Mouse (Mus musculus) thymus, adult 18-20 months (tissue): ENCODE data around the gene Ell3.

Source experiments
- DNase-seq, 2 experiments: peaks; one replicate each; pipeline ENCODE4 v3.0.0; 2022; ENCODE audit warnings: mixed read lengths in 2 of 2

Gene Ell3

GRCm38 (mm10) chr2:121446506-121446905 lies 2.4 kb upstream of the Ell3 start:
- DNase-seq: no peak

- no peak for DNase-seq
These were observed 1.0 kb upstream of the Ell3 start for GRCm38 (mm10) chr2:121445117-121445516.

- no peak for DNase-seq
These were observed 1.1 kb downstream of the Ell3 start for GRCm38 (mm10) chr2:121443068-121443349.

GRCm38 (mm10) chr2:121442259-121443067 lies 1.6 kb downstream of the Ell3 start:
- peak; percentile 29 to 35 for DNase-seq

- peak in 1 of 2 experiments; percentile 15 for DNase-seq
These were observed 2.3 kb downstream of the Ell3 start for GRCm38 (mm10) chr2:121441800-121442199.

DNA sequence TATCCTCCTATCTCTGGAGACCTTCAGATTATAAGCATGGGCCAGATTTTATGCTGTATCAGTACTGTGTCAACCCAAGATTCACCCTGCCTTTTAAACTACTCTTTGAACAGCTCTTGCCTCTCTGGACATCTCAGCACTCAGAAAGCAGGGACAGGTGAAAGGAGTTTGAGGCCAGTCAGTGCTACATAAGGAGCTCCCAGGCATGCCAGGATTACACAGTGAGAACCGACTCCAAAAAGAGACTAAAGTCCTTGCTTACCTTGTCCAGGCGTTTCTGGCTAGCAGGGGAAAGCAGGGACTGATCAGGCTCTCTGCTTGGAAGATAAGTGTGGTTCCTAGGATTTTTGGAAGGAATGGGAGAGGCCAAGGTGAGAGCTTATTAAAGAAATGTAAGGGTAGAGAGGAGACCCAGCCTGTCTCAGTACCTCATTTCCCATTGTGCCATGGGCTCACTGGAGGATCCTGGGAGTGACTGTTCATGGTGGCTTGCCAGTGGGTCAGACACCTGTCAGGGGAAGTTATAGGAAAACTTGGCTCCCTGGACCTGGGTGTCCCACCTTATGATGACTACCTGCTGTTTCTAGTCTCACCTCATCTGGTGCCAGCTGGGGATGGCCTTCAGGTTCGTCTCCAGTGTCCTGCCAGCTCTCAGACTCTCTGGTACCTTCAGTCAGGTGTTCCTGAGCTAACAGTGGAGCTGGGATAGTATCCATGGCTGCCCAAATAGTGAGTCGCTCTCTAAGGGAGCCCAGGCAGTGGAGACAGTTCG lies 3.1 kb downstream of the Ell3 start:
- DNase-seq: no peak

- DNase-seq: no peak
These were observed 4.3 kb downstream of the Ell3 start for GRCm38 (mm10) chr2:121439746-121440145.

GRCm38 (mm10) chr2:121434854-121435253 lies 9.2 kb downstream of the Ell3 start:
- no peak for DNase-seq

GRCm38 (mm10) chr2:121425890-121426289 lies 18.2 kb downstream of the Ell3 start:
- no peak for DNase-seq

- no peak for DNase-seq
These were observed 20.9 kb downstream of the Ell3 start for GRCm38 (mm10) chr2:121423166-121423565.

DNA sequence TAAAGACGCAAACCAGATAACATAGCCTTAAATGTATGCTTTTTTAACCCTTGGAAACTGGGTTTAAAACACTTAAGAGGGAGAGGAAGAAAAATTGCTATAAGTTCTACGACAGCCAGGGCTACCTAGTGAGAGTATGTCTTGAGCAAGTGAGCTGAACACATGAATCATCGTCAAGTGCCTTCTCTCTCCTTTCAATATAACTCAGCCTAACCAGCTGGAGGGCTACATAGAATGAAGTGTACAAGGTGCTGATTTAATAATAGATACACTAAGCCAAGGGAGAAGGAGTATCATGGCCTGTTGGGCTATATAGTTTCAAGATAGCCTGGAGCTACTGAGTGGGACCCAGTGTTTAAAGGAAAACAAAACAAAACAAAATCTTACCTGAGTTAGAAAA lies 25.6 kb downstream of the Ell3 start:
- DNase-seq: no peak

- no peak for DNase-seq
These were observed 27.7 kb downstream of the Ell3 start for GRCm38 (mm10) chr2:121416356-121416755.

- DNase-seq: no peak
These were observed 28.5 kb downstream of the Ell3 start for GRCm38 (mm10) chr2:121415591-121415990.

DNA sequence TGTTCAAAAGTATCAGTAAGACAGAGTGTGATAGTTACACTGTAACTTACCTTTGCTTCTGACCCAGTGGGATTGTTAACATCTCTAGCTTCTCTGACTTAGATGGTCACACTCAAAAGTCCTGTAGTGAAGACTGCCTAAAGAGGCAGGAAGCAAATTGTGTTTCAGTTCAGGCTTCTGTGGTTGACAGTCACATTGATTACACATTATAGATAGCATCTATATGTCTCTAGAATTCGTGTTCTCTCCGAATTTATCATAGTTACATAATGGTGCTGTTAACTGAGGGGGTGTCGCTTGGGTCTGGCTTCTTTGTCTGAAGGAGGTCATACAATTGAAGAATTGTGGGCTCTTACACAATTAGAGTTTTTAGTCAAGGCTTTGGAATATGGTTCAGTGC lies 29.0 kb downstream of the Ell3 start:
- no peak for DNase-seq

GRCm38 (mm10) chr2:121414139-121414685 lies 29.9 kb downstream of the Ell3 start:
- DNase-seq: peak; percentile 40 to 51

GRCm38 (mm10) chr2:121413387-121414042 lies 30.6 kb downstream of the Ell3 start, which contains the start of the genes Pdia3 and Catsper2:
Pdia3 (plus strand) TSS chr2:121413775.
Catsper2 (minus strand) TSS chr2:121413792.
- DNase-seq: peak; percentile 95

DNA sequence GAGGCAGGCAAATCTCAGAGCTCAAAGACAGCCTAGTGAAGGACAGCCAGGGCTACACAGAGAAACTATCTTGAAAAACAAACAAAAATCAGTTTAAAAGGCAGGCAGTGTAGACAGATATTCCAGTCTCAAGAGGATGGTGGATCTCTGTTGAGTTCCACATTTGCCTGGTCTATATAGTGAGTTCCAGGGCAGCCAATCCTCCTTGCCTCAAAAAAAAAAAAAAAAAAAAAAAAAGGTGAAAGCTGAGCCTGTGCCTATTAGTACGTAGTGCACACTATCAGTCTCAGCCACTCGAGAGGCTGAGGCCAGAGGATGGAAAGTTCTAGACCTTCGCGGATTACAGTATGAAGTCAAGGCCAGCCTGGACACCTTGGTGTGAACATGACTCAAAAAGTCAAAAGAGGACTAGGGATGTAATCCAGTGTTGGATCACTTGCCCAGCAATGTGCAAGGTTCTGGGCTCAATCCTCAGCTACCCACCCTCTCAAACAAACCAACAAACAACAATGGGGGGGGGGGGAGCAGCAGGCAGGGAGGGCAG lies 31.2 kb downstream of the Ell3 start:
- DNase-seq: peak in 1 of 2 experiments; percentile 1

DNA sequence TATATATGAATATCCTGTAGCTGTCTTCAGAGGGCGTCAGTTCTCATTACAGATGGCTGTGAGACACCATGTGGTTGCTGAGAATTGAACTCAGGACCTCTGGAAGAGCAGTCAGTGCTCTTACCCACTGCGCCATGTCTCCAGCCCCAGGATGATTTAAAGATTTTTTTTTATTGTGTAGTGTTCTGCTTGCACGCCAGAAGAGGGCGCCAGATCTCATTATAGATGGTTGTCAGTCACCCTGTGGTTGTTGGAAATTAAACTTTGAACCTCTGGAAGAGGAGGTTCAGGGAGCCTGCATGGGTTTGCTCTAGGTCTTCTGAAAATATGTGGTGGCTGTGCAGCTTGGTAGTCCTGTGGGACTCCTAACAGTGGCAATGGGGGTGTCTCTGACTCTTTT lies 35.9 kb downstream of the Ell3 start:
- peak; percentile 3 to 19 for DNase-seq

DNA sequence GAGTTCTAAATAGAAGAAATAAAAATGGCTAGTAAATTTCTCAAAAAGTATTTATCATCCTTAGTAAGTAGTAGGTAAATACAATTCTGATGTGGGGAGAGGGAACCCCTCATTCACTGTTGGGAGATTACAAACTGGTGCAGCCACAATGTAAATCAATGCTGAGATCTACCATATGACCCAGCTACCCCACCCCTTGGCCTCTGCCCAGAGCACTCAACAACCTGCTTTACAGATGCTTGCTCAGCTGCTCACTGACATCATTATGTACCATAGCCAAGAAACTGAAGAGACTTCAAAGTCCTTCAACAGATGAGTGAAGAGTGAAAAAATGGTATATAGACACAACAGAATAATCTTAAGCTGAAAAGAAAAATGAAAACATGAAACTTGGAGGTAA lies 40.8 kb downstream of the Ell3 start:
- no peak for DNase-seq

DNA sequence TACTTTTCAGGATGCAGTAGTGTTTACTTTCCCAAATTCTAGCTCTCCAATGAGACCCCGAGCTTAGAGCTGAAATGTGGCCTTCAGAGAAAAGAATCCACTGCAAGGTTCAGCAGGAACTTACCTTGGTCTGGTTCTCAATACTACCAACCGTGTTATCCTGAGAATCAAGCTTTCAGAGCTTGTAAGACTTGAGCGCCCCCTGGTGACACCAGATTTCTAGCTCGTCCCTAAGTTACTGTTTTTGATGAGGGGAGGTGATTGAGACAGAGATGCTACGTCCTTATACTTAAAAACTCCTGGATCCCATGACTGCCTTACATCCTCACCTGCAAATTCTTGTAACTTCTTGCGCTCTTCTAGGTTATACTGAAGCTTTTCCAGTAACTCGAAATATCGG lies 47.5 kb downstream of the Ell3 start:
- DNase-seq: peak; percentile 24 to 31
